Mouse (Mus musculus): Measurements from ENCODE around the gene Fga. TPM values are rescaled to one million over a fixed set of nuclear protein-coding genes. Genes with fewer than 3 reads are reported as not detected.

The Fga gene
- polyA plus RNA-seq, 1 experiment from 2014 or later = 921 TPM

DNA sequence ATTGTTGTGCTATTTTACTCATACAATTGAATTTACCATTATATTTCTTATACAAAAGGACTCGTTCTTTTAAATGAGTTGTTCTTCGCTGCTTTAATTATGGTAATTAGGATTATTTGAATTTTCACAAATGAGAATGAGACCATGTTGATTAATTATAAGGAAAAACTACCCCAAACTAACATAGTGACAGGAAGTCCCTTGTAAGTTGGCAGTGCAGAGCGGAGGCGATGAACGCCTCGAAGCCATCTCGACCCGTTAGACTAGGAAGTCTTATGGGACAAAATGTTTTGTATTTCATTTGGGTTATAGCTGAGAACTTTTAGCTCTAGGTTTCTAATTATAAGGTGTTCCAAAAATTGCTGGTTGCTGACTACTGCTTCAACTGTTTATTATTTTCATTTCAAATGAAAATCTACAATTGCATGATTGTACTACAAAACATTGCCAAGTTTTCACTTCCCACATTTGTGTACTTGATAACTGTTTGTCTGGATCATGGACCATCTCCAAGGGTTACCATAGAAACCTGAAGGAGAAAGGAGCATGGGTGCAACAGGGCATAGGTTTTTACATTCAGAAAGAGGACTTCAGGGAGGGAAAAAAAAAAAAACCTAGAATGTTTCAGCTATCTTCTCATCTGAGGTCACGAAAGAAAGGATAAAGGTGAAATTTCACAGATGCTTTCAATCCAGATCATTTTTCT lies 1.8 kb downstream of the Fga start:
- H3K27me3 ChIP-seq = no peaks in the 10 kb centered on the region
- H3K9me3 ChIP-seq (replicated peaks) = no peaks in the 10 kb centered on the region
- H3K4me2 ChIP-seq = peak overlapping the region; percentile 27; the same call in 1 of the 2 replicates
- no peak for ATAC-seq (ENCODE audit: insufficient read depth)
- H3K4me1 ChIP-seq (replicated peaks) = 0 out of 2 replicates have a peak, but pooled peaks cover 3% of the 10 kb centered on the region
- H3K4me3 ChIP-seq (replicated peaks) = peak overlapping the region; percentile 32
- no peaks in the 10 kb centered on the region for H3K36me3 ChIP-seq (replicated peaks)
- H3K27ac ChIP-seq (replicated peaks) = no peak overlapping the region
- WGBS (ENCODE audit: insufficient replicate concordance) = 73% methylated on average over 9 of the region's 9 CpGs
- no peak overlapping the region for H3K9ac ChIP-seq

- H3K9ac ChIP-seq = no peak overlapping the region
- WGBS (ENCODE audit: insufficient replicate concordance) = 65% methylated on average over 4 of the region's 4 CpGs
- no peak overlapping the region for H3K4me3 ChIP-seq (replicated peaks)
- H3K27ac ChIP-seq (replicated peaks) = no peak overlapping the region
- H3K4me2 ChIP-seq = peak overlapping the region; percentile 2; the same call in 1 of the 2 replicates
- H3K9me3 ChIP-seq (replicated peaks) = no peaks in the 10 kb centered on the region
- H3K4me1 ChIP-seq (replicated peaks) = no peaks in the 10 kb centered on the region
- no peaks in the 10 kb centered on the region for H3K27me3 ChIP-seq
- 0 out of 2 replicates have a peak, but pooled peaks cover 5% of the 10 kb centered on the region for H3K36me3 ChIP-seq (replicated peaks)
- ATAC-seq (ENCODE audit: insufficient read depth) = no peak
Observed at GRCm38 (mm10) chr3:83030331-83030730, 4.5 kb downstream of the Fga start.

DNA sequence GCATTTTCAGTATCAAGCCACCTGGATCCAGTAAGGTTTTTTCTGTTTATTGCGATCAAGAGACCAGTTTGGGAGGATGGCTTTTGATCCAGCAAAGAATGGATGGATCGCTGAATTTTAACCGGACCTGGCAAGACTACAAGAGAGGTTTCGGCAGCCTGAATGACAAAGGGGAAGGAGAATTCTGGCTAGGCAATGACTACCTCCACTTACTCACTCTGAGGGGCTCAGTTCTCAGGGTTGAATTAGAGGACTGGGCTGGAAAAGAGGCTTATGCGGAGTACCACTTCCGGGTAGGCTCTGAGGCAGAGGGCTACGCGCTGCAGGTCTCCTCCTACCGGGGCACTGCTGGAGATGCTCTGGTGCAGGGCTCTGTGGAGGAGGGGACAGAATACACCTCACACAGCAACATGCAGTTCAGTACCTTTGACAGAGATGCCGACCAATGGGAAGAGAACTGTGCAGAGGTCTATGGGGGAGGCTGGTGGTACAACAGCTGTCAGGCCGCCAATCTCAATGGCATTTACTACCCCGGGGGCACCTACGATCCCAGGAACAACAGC lies 7.0 kb downstream of the Fga start:
- Histone ChIP-seq H3K4me1 (replicated peaks) (no peaks in the 10 kb centered on the region), H3K9me3 (replicated peaks) (no peaks in the 10 kb centered on the region), H3K36me3 (replicated peaks) (0 out of 2 replicates have a peak, but pooled peaks cover 5% of the 10 kb centered on the region), H3K27ac (replicated peaks) (no peak overlapping the region), H3K27me3 (no peaks in the 10 kb centered on the region), H3K4me2 (no peak overlapping the region), H3K4me3 (replicated peaks) (no peak overlapping the region), H3K9ac (no peak overlapping the region)
- 46% methylated on average over 13 of the region's 13 CpGs for WGBS (ENCODE audit: insufficient replicate concordance)
- ATAC-seq (ENCODE audit: insufficient read depth) = peak; percentile 41; the same call in 1 of the 2 replicates

DNA sequence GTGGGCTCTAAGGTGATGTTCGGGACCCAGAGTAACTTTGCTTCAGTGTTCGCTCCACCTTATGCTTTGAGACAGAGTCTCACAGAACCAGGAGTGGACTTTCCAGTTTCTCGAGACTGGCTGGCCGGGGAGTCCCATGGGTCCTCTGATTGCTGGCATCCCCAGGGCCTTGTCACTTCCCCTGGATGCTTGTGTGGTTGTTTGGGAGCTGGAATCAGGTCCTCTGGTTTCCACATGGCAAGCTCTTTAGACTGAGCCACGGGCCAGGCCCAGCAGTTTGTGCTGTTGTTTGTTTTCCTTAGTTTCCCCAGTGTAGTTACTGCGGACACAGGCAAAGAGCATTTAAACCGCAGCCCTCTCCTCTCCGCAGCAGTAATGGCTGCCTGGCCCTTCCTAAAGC lies 7.9 kb downstream of the Fga start:
- no peaks in the 10 kb centered on the region for H3K4me1 ChIP-seq (replicated peaks)
- no peak overlapping the region for H3K27ac ChIP-seq (replicated peaks)
- no peaks in the 10 kb centered on the region for H3K9me3 ChIP-seq (replicated peaks)
- H3K4me2 ChIP-seq = no peak overlapping the region
- H3K36me3 ChIP-seq (replicated peaks) = 0 out of 2 replicates have a peak, but pooled peaks cover 5% of the 10 kb centered on the region
- no peak overlapping the region for H3K9ac ChIP-seq
- WGBS (ENCODE audit: insufficient replicate concordance) = 65% methylated on average over 8 of the region's 8 CpGs
- no peak for ATAC-seq (ENCODE audit: insufficient read depth)
- H3K27me3 ChIP-seq = no peaks in the 10 kb centered on the region
- no peak overlapping the region for H3K4me3 ChIP-seq (replicated peaks)

DNA sequence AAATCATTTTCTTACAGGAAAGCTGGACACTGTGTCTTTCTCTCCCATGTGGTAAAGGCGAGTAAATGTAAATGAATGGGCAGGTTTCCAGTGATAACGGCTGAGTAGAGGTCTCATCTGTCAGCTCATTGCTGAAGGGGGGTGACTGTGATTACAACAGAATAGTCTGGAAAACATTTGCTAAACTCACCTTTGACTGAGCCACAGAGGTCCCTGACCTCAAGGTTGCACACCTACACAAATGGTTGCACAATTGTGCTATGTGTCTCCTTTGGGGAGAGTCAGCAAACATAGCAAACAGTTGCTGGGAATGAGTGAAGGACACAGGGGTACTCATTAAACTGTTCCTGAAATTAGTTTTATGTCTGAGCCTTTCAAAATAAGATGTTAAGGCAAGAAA lies 13.0 kb downstream of the Fga start:
- peak overlapping the region; percentile 15; the same call in 1 of the 2 replicates for H3K4me2 ChIP-seq
- peak overlapping the region; percentile 74 for H3K27ac ChIP-seq (replicated peaks)
- H3K4me1 ChIP-seq (replicated peaks) = 0 out of 2 replicates have a peak, but pooled peaks cover 3% of the 10 kb centered on the region
- no peak overlapping the region for H3K4me3 ChIP-seq (replicated peaks)
- H3K9me3 ChIP-seq (replicated peaks) = no peaks in the 10 kb centered on the region
- H3K36me3 ChIP-seq (replicated peaks) = no peaks in the 10 kb centered on the region
- WGBS (ENCODE audit: insufficient replicate concordance) = 54% methylated on average over 2 of the region's 2 CpGs
- ATAC-seq (ENCODE audit: insufficient read depth) = peak; percentile 53
- H3K27me3 ChIP-seq = no peaks in the 10 kb centered on the region
- H3K9ac ChIP-seq = no peak overlapping the region

DNA sequence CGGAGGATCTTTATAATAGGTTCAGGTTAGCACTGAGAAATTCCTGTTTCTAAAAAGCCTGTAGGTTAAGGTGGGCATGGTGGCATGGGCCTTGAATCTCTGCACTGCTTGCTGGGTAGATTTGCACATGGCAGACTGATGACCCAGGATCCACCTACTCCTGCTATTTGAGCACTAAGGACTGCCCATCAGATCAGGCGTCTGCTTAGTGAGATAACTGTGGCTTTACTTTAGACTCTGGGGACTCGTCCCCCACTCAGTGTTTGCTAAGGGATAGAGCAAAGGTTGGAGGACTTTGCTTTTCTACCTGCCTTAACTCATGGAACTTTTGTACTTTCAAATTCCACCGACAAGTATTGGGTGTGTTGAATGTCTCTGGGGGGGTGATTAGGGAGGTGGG lies 13.8 kb downstream of the Fga start:
- H3K36me3 ChIP-seq (replicated peaks) = no peaks in the 10 kb centered on the region
- no peaks in the 10 kb centered on the region for H3K27me3 ChIP-seq
- ATAC-seq (ENCODE audit: insufficient read depth) = peak; percentile 64
- peak overlapping the region; percentile 74 for H3K27ac ChIP-seq (replicated peaks)
- WGBS (ENCODE audit: insufficient replicate concordance) = 39% methylated on average over 4 of the region's 4 CpGs
- H3K4me2 ChIP-seq = peak overlapping the region; percentile 15; the same call in 1 of the 2 replicates
- no peak overlapping the region for H3K9ac ChIP-seq
- H3K4me3 ChIP-seq (replicated peaks) = no peak overlapping the region
- 0 out of 2 replicates have a peak, but pooled peaks cover 3% of the 10 kb centered on the region for H3K4me1 ChIP-seq (replicated peaks)
- no peaks in the 10 kb centered on the region for H3K9me3 ChIP-seq (replicated peaks)

- no peak overlapping the region for H3K4me3 ChIP-seq (replicated peaks)
- H3K9me3 ChIP-seq (replicated peaks) = no peaks in the 10 kb centered on the region
- H3K9ac ChIP-seq = no peak overlapping the region
- WGBS (ENCODE audit: insufficient replicate concordance) = 68% methylated on average over 5 of the region's 5 CpGs
- H3K27me3 ChIP-seq = no peaks in the 10 kb centered on the region
- H3K4me2 ChIP-seq = no peak overlapping the region
- no peak overlapping the region for H3K27ac ChIP-seq (replicated peaks)
- no peak for ATAC-seq (ENCODE audit: insufficient read depth)
- no peaks in the 10 kb centered on the region for H3K36me3 ChIP-seq (replicated peaks)
- H3K4me1 ChIP-seq (replicated peaks) = 0 out of 2 replicates have a peak, but pooled peaks cover 3% of the 10 kb centered on the region
Observed at GRCm38 (mm10) chr3:83042451-83042850, 16.6 kb downstream of the Fga start.

DNA sequence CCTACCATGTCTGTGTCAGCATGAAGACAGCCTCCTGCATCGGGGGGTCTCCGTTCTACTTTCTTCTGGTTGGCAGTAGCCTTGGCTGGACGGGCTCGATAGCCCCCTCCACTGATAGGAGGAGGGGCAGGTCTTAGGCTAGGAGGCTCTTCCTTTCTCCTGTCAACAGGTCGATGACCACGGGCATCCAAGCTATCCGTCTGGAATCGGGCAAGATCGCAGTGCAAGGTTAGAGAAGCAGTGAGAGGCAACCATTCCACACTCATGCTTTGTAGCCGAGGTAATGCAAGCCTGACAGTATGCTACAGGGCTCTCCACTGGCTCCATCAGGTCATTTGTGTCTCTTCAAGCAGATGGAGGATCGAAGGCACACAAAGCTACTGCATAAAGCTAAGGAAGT lies 20.8 kb downstream of the Fga start:
- Histone ChIP-seq H3K4me1 (replicated peaks) (no peaks in the 10 kb centered on the region), H3K9ac (no peak overlapping the region), H3K4me2 (peak overlapping the region; percentile 25; the same call in 1 of the 2 replicates), H3K4me3 (replicated peaks) (no peak overlapping the region; the same call in 1 of the 2 replicates), H3K9me3 (replicated peaks) (no peaks in the 10 kb centered on the region), H3K36me3 (replicated peaks) (no peaks in the 10 kb centered on the region), H3K27me3 (no peaks in the 10 kb centered on the region), H3K27ac (replicated peaks) (0 out of 2 replicates have a peak overlapping the region, but pooled peaks have one; percentile 14)
- no peak for ATAC-seq (ENCODE audit: insufficient read depth)
- WGBS (ENCODE audit: insufficient replicate concordance) = 61% methylated on average over 11 of the region's 11 CpGs

- WGBS (ENCODE audit: insufficient replicate concordance) = 55% methylated on average over 8 of the region's 8 CpGs
- no peak within 1 kb of the TSS for H3K4me2 ChIP-seq
- H3K9me3 ChIP-seq (replicated peaks) = no peaks in the 10 kb centered on the region
- peaks cover 21% of the 10 kb centered on the region for H3K4me1 ChIP-seq (replicated peaks)
- peak within 1 kb of the TSS; percentile 42 for H3K4me3 ChIP-seq (replicated peaks)
- peak within 1 kb of the TSS; percentile 51; the same call in 1 of the 2 replicates for H3K27ac ChIP-seq (replicated peaks)
- no peak within 1 kb of the TSS for H3K9ac ChIP-seq
- no peaks in the 10 kb centered on the region for H3K36me3 ChIP-seq (replicated peaks)
- ATAC-seq (ENCODE audit: insufficient read depth) = peak; percentile 40; the same call in 1 of the 2 replicates
- no peaks in the 10 kb centered on the region for H3K27me3 ChIP-seq
Observed at GRCm38 (mm10) chr3:83049680-83050079, 23.8 kb downstream of the Fga start, which contains the start of gene Fgb. Gene Fgb, minus strand, starts transcription at chr3:83049863.

- ATAC-seq (ENCODE audit: insufficient read depth) = no peak
- H3K9me3 ChIP-seq (replicated peaks) = no peaks in the 10 kb centered on the region
- no peak overlapping the region for H3K4me2 ChIP-seq
- 54% methylated on average over 5 of the region's 5 CpGs for WGBS (ENCODE audit: insufficient replicate concordance)
- peaks cover 22% of the 10 kb centered on the region for H3K4me1 ChIP-seq (replicated peaks)
- H3K27ac ChIP-seq (replicated peaks) = no peak overlapping the region
- no peaks in the 10 kb centered on the region for H3K36me3 ChIP-seq (replicated peaks)
- no peaks in the 10 kb centered on the region for H3K27me3 ChIP-seq
- H3K4me3 ChIP-seq (replicated peaks) = no peak overlapping the region
- no peak overlapping the region for H3K9ac ChIP-seq
Observed at GRCm38 (mm10) chr3:83050661-83051060, 24.8 kb downstream of the Fga start.

DNA sequence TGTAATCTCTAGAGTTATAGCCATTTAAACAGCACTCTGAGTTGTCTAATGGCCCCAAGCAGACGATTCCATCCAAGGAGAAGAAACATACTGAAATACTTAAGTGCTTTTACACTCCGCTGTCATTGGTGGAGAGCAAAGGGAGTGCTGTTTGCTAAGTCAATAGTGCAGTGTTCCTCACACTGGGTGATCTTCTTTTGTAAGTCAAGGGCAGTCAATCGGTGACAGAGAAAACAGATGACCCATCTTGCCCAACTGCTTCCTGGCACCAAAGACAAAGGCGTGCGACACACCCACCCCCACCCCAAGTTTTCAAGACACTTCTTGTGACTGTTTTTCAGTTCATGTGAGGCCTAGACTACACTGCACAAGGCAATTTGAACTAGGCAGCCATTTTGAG lies 26.2 kb downstream of the Fga start:
- no peak overlapping the region for H3K4me2 ChIP-seq
- no peak overlapping the region for H3K9ac ChIP-seq
- H3K4me1 ChIP-seq (replicated peaks) = peaks cover 36% of the 10 kb centered on the region
- peaks cover 5% of the 10 kb centered on the region for H3K36me3 ChIP-seq (replicated peaks)
- H3K27me3 ChIP-seq = no peaks in the 10 kb centered on the region
- ATAC-seq (ENCODE audit: insufficient read depth) = no peak
- 67% methylated on average over 5 of the region's 5 CpGs for WGBS (ENCODE audit: insufficient replicate concordance)
- no peaks in the 10 kb centered on the region for H3K9me3 ChIP-seq (replicated peaks)
- H3K27ac ChIP-seq (replicated peaks) = peak overlapping the region; percentile 55
- H3K4me3 ChIP-seq (replicated peaks) = no peak overlapping the region

All from liver, embryonic 15.5 days (tissue).